Mouse (Mus musculus) liver, postnatal 0 days (tissue): ENCODE data around the gene Tcstv3.

ENCODE experiments used
- CTCF ChIP-seq: sonication (generic); IDR thresholded peaks from 2 replicates; pipeline ENCODE4 v1.5.1; 2016; ENCODE audit warnings: antibody characterized with exemption, low read depth
- EP300 ChIP-seq: IDR thresholded peaks from 2 replicates; pipeline ENCODE4 v1.6.1; 2016; ENCODE audit warnings: antibody characterized with exemption, low read depth, mild to moderate bottlenecking

DNA sequence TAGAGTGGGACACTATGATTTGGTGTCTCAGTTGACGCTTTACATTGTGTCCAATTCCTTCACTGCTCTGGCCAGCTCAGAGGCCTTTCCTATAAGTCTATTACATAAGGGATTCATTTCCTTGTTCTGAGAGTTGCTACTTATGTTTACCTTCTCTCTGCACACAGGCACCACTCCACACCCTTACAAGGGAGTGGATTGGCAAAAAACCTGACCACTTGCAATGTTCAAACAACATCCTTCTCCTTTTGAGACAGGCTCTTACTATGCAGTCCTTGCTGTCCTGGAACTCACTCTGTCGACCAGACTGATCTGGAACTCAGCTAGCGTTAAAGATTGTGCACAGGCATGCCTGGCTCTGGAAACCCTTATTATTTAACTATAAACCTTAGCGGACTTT is 5.9 kb upstream of the Tcstv3 start:
- TF ChIP-seq CTCF: no peak
- no peak for TF ChIP-seq EP300
